Mouse (Mus musculus) kidney, adult 9 months (tissue): ENCODE measurements around the gene Prcc.
A peak's percentile ranks its signal among the peaks of the same experiment; 100 is the strongest.
"Not testable (repeated sequence)": the region's sequence is repeated elsewhere in the genome, so short reads cannot be mapped to it uniquely, and the experiment has no call there.

ENCODE experiments used
- DNase-seq: peaks from one replicate; pipeline ENCODE4 v3.0.0; 2022

Gene Prcc

GRCm38 (mm10) chr3:87905880-87906485 is 20.6 kb upstream of the Prcc start, which contains the start of gene Hdgf:
Gene Hdgf (plus strand): TSS chr3:87906321.
- peak; percentile 96 for DNase-seq

- no peak for DNase-seq
These were observed 18.4 kb upstream of the Prcc start for GRCm38 (mm10) chr3:87903821-87904220.

GRCm38 (mm10) chr3:87901959-87902358 is 16.6 kb upstream of the Prcc start:
- not testable (repeated sequence) for DNase-seq

- DNase-seq: no peak
These were observed 15.7 kb upstream of the Prcc start for GRCm38 (mm10) chr3:87901036-87901624.

GRCm38 (mm10) chr3:87899776-87900175 is 14.4 kb upstream of the Prcc start:
- DNase-seq: no peak

GRCm38 (mm10) chr3:87899266-87899665 is 13.9 kb upstream of the Prcc start:
- DNase-seq: no peak

- no peak for DNase-seq
These were observed 8.0 kb upstream of the Prcc start for GRCm38 (mm10) chr3:87893367-87893905.

GRCm38 (mm10) chr3:87891481-87891880 is 6.1 kb upstream of the Prcc start:
- no peak for DNase-seq

- not testable (repeated sequence) for DNase-seq
These were observed 2.0 kb upstream of the Prcc start for GRCm38 (mm10) chr3:87887400-87887799.

GRCm38 (mm10) chr3:87886416-87886815 is 1.0 kb upstream of the Prcc start:
- peak; percentile 47 for DNase-seq

GRCm38 (mm10) chr3:87886004-87886365 is 577 bp upstream of the Prcc start:
- no peak for DNase-seq

GRCm38 (mm10) chr3:87884708-87885251 is 628 bp downstream of the Prcc start:
- DNase-seq: peak; percentile 54

- no peak for DNase-seq
These were observed 1.1 kb downstream of the Prcc start for GRCm38 (mm10) chr3:87884291-87884690.

GRCm38 (mm10) chr3:87877730-87878129 is 7.7 kb downstream of the Prcc start:
- DNase-seq: no peak

- DNase-seq: not testable (repeated sequence)
These were observed 21.3 kb downstream of the Prcc start for GRCm38 (mm10) chr3:87864111-87864510.

- DNase-seq: peak; percentile 78
These were observed 25.6 kb downstream of the Prcc start for GRCm38 (mm10) chr3:87859813-87860212.

- no peak for DNase-seq
These were observed 27.7 kb downstream of the Prcc start for GRCm38 (mm10) chr3:87857666-87858065.

GRCm38 (mm10) chr3:87855936-87856335 is 29.5 kb downstream of the Prcc start:
- no peak for DNase-seq

GRCm38 (mm10) chr3:87854795-87855568 is 30.4 kb downstream of the Prcc start:
- peak; percentile 72 for DNase-seq

- DNase-seq: no peak
These were observed 36.3 kb downstream of the Prcc start for GRCm38 (mm10) chr3:87849117-87849516.

- no peak for DNase-seq
These were observed 37.7 kb downstream of the Prcc start for GRCm38 (mm10) chr3:87847680-87848079.

- DNase-seq: no peak
These were observed 38.7 kb downstream of the Prcc start, which contains the start of gene Sh2d2a for GRCm38 (mm10) chr3:87846650-87847110. Gene Sh2d2a (plus strand): TSS chr3:87846755.

- DNase-seq: no peak
These were observed 39.2 kb downstream of the Prcc start for GRCm38 (mm10) chr3:87846186-87846585.
